ENCODE assay signal across 16 mouse cellular contexts in genomic region chr17:55186826-55187225, GRCm38 (mm10).
"Had no signal": no experiment of that assay in that cellular context is flagged by ENCODE, and none has a peak within 500 bp of the region (broad histone marks: within the 10 kb centered on the region; RNA-seq: fewer than 3 reads in every experiment).

No protein-coding gene starts in this region.

- DNase-seq: heart, postnatal 10 days; heart, postnatal 14 days; heart, postnatal 36 days; heart, postnatal 4 days; kidney, adult 11 months; kidney, adult 18-20 months; kidney, adult 2 months; kidney, adult 8-10 months; kidney, adult 9 months; kidney, postnatal 10 days; kidney, postnatal 14 days; kidney, postnatal 25 days; kidney, postnatal 36 days; kidney, postnatal 4 days; layer of hippocampus, adult 9-11 months; layer of hippocampus, postnatal 36 days had no signal
